Mouse (Mus musculus) heart, adult 11 months (tissue): Measurements from ENCODE around the gene Gadd45gip1.
A peak's percentile ranks its signal among the peaks of the same experiment; 100 is the strongest.
"Not testable (repeated sequence)": the region's sequence is repeated elsewhere in the genome, so short reads cannot be mapped to it uniquely, and the experiment has no call there.

Experiments used
- DNase-seq: peaks from one replicate; pipeline ENCODE4 v3.0.0; 2022

Gadd45gip1 gene

GRCm38 (mm10) chr8:84797971-84798370 is 33.4 kb upstream of the Gadd45gip1 start:
- peak; percentile 94 for DNase-seq

- DNase-seq, result no peak
These were observed 32.7 kb upstream of the Gadd45gip1 start for GRCm38 (mm10) chr8:84798446-84799135.

GRCm38 (mm10) chr8:84799136-84799931 is 32.0 kb upstream of the Gadd45gip1 start:
- DNase-seq, result peak; percentile 97

- DNase-seq, result peak; percentile 98
These were observed 31.1 kb upstream of the Gadd45gip1 start, which contains the start of gene Nfix for GRCm38 (mm10) chr8:84799999-84800831. Nfix (minus strand) TSS chr8:84800344.

DNA sequence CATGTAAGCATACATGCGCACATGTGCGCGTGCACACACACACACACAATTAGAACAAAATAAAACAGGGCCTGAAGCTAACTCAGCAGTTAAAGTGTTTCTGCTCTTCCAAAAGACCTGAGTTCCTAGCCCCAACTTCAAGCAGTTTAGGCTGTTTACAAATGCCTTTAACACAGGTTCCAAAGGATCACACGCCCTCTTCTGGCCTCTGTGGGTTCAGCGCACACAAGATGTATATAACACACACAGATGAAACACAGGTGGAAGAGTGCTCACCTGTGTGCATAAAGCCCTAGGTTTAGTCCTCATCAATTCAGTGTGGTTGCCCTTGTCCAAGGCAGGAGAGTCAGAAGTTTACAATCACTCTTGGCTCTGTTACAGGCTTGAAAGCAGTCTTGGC is 25.3 kb upstream of the Gadd45gip1 start:
- DNase-seq, result no peak

DNA sequence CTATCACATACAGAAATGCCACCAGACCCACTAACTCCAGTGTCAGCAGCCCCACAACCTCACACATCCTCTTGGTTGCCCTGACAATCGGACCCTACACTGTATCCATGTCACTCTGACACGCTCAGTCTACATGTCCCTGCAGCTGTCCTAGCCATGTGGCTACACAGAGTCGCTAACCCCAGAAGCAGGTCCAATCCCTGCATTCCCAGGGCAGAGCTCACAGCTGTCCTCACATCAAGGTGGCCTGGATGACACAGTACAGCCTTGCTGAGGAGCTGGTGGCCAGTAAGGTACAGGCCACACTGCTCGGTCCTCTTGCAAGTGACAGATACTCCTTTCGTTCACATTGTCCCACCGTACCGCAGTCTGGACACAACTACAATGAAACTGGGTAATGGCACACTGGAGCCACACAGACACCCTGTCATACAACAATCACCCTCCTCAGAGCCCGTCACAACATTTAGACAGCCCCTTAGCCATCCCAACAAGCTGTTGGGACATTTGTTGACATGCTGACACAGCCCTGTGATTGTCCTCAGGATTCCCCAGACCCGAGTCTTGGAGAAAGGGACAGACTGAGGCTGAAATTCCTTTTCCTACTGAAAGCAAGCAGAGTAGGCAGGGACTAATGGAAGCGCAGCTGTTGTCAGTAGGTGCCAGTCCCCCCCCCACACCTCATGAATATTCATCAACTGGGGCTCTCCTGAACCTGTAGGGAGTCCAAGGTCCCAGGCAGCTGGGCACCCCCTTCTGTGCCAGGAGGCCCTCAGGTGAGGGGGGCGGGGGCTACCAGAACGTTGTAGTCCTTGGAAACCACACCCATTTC is 22.0 kb upstream of the Gadd45gip1 start:
- DNase-seq, result no peak

GRCm38 (mm10) chr8:84809941-84810280 is 21.4 kb upstream of the Gadd45gip1 start:
- DNase-seq, result no peak

GRCm38 (mm10) chr8:84810896-84811295 is 20.4 kb upstream of the Gadd45gip1 start:
- DNase-seq, result peak; percentile 99

- no peak for DNase-seq
These were observed 20.0 kb upstream of the Gadd45gip1 start for GRCm38 (mm10) chr8:84811303-84811702.

GRCm38 (mm10) chr8:84813059-84813458 is 18.3 kb upstream of the Gadd45gip1 start:
- DNase-seq, result peak; percentile 97

GRCm38 (mm10) chr8:84813830-84814229 is 17.5 kb upstream of the Gadd45gip1 start:
- no peak for DNase-seq

DNA sequence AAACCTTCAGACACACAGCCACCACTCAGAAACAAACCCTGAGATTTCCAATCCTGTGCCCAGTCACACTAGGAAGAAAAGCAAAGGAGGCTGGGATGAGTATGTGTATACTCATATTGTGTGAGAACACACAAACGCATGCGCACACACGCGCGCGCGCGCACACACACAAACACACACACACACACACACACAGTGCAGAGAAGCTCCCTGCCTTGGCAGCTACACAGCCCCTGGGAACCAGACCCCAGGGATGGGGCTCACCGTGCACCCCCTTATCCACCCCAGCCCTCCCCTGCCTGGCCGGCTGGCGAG is 17.1 kb upstream of the Gadd45gip1 start:
- DNase-seq, result peak; percentile 92

DNA sequence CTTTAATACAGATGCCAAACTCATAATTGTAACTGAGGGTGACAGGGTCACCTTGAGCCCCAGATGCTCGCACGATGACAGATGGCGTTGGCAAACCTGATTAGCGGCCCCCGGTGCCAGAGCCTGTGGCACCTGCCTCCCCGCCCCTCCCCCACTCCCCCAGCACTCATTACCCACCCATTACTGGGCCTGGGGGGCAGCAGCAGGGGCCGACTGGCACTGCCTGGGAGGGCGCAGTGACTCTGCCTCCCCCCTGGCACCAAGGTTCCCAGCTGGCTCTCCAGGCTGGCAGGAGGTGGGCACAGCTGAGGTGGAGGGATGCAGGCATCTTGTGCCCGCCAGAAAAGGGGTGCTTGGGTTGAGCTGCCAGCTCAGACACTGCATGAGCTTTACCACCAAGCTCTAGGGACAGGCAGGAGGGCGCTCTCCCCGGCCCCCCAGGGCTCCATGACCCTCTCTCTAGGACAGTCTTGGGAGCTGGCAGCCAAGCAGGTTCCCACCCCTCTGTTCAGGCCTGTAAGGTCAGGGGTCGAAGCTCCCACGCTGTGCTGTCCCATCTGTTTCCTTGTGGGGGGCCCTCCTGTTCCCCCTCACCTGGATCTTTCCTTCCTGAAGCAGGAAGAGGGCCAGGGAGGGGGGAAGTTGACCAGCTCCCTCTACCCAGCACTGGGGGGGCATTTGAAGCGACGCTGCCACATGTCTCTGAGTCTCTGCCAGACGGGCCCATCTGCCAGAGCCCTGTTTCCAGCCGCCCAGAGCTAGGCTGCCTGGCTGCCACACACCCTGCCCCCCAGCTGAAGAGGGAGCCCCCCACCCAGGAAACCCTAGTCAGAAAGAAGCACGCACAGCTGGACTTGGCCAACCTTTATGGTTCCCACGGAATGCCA is 16.5 kb upstream of the Gadd45gip1 start:
- peak; percentile 95 for DNase-seq

DNA sequence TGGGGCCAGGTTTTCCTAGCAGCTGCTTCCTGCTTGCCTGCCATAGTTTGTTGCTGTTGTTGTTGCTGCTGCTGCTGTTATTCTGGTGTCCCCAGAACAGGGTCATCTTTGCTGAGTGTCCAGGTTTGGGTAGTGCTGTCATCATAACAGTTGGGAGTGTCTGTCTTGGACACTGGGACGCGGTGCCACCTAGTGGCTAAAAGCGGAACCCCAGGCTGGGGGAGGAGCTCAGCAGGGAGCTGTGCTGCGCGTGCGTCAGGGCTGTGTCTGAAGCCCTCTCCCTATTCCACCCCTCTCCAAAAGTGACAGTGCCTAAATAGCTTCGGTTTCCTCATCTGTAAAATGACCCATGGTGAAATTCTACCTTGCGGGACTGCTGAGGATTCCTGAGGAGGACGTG is 15.8 kb upstream of the Gadd45gip1 start:
- DNase-seq, result peak; percentile 99

GRCm38 (mm10) chr8:84816117-84816516 is 15.2 kb upstream of the Gadd45gip1 start:
- DNase-seq, result peak; percentile 95

- no peak for DNase-seq
These were observed 8.6 kb upstream of the Gadd45gip1 start, which contains the start of gene Dand5 for GRCm38 (mm10) chr8:84822723-84823122. Dand5 (minus strand) TSS chr8:84822823.

DNA sequence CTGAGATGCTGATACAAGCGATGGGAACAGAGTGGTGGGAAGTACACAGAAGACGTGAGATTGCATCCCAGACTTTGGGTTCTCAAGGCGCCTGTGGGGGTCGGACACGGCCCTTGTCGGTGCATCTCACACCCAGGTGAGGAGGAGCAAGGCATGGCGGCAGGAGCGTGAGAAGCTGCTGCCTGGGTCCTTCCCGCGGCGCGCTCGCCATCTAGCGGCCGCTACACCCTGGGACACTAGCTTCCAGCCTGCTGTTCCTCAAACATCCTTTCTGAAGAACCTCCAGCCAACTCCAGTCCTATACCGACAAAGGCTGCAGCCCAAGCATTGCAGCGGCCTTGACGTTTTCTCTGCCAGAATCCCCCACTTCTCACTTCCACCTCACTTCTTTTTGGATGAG is 7.7 kb upstream of the Gadd45gip1 start:
- peak; percentile 94 for DNase-seq

DNA sequence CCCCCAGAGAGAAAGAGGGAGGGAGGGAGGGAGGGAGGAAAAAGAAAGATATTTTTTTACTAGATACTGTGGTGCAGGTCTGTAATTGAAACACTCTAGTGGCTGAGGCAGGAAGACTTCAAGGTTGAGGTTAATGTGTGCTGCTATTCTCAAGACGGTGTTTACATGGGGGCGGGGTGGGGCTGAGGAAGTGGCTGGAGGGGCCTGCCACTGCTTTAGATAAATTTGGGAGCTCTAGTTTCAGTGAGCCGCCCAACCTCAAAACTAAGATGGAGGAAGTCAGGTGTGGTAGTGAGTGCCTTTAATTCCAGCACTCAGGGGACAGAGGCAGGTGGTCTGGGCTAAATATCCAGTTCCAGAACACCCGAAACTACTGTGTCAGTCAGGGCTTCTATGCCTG is 5.7 kb upstream of the Gadd45gip1 start:
- no peak for DNase-seq

DNA sequence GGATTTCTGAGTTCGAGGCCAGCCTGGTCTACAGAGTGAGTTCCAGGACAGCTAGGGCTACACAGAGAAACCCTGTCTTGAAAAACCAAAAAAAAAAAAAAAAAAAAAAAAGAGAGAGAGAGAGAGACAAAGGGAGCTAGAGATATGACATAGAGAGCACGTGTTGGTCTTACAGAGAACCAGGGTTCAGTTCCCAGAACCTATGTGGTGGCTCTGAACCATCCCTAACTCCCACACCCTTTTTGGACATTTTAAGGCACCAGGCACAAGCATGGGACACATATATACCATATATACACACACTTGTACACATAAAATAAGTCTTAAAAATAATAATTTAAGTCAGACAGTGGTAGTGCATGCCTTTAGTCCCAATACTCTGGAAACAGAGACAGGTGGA is 4.8 kb upstream of the Gadd45gip1 start:
- not testable (repeated sequence) for DNase-seq

GRCm38 (mm10) chr8:84832034-84832717 is 854 bp downstream of the Gadd45gip1 start:
- DNase-seq, result peak; percentile 98
